Mouse (Mus musculus): ENCODE measurements around the gene Ppp2r5a. TPM values are rescaled to one million over a fixed set of nuclear protein-coding genes. Genes with fewer than 3 reads are reported as not detected.

The Ppp2r5a gene
- polyA plus RNA-seq, 1 experiment from 2014 or later: 32.2 TPM

DNA sequence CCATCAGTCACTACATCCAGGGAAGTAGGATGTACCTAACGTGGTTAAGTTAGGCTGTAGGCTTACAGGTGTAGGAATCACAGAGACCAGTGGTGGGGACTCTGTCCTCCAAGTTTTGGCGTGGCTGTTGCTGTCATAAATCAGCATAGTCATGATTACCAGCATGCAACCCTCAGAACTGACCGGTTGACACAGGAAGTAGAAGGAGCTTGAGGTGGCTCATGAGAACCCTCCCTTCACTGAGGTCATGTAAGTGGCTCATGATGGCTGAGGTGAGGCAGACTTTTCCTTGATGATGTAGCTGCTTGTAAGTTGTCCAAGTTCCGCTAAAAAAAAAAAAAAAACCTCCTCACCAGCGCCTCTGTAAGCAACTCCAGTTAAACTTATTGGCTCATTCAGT, 14.0 kb upstream of the Ppp2r5a start:
- ATAC-seq (ENCODE audit: borderline replicate concordance, extremely low read depth, low FRiP score, low TSS enrichment): no peak
- no peak overlapping the region for H3K4me3 ChIP-seq
- WGBS: 63% methylated on average over 5 of the region's 5 CpGs
- no peaks in the 10 kb centered on the region for H3K27me3 ChIP-seq
- H3K9me3 ChIP-seq: no peaks in the 10 kb centered on the region
- no peak overlapping the region for H3K9ac ChIP-seq
- no peak overlapping the region for H3K27ac ChIP-seq
- H3K36me3 ChIP-seq: no peaks in the 10 kb centered on the region
- no peak overlapping the region for H3K4me2 ChIP-seq
- peaks cover 18% of the 10 kb centered on the region; the same call in 1 of the 2 replicates for H3K4me1 ChIP-seq

GRCm38 (mm10) chr1:191416611-191417010, 13.5 kb upstream of the Ppp2r5a start:
- no peak overlapping the region for H3K4me2 ChIP-seq
- H3K9ac ChIP-seq: no peak overlapping the region
- peaks cover 18% of the 10 kb centered on the region; the same call in 1 of the 2 replicates for H3K4me1 ChIP-seq
- no peak overlapping the region for H3K4me3 ChIP-seq
- no peaks in the 10 kb centered on the region for H3K9me3 ChIP-seq
- no peaks in the 10 kb centered on the region for H3K36me3 ChIP-seq
- 35% methylated on average over 3 of the region's 3 CpGs for WGBS
- H3K27me3 ChIP-seq: no peaks in the 10 kb centered on the region
- no peak for ATAC-seq (ENCODE audit: borderline replicate concordance, extremely low read depth, low FRiP score, low TSS enrichment)
- no peak overlapping the region for H3K27ac ChIP-seq

GRCm38 (mm10) chr1:191414432-191414831, 11.4 kb upstream of the Ppp2r5a start:
- Histone ChIP-seq H3K27ac (no peak overlapping the region), H3K9ac (no peak overlapping the region), H3K36me3 (no peaks in the 10 kb centered on the region), H3K27me3 (no peaks in the 10 kb centered on the region), H3K4me1 (peaks cover 3% of the 10 kb centered on the region; the same call in 1 of the 2 replicates), H3K4me3 (no peak overlapping the region), H3K4me2 (no peak overlapping the region), H3K9me3 (no peaks in the 10 kb centered on the region)
- no peak for ATAC-seq (ENCODE audit: borderline replicate concordance, extremely low read depth, low FRiP score, low TSS enrichment)
- WGBS: 64% methylated on average over 6 of the region's 6 CpGs

- no peaks in the 10 kb centered on the region for H3K36me3 ChIP-seq
- no peak overlapping the region for H3K9ac ChIP-seq
- H3K27ac ChIP-seq: no peak overlapping the region
- H3K9me3 ChIP-seq: no peaks in the 10 kb centered on the region
- 35% methylated on average over 6 of the region's 6 CpGs for WGBS
- no peak for ATAC-seq (ENCODE audit: borderline replicate concordance, extremely low read depth, low FRiP score, low TSS enrichment)
- no peak overlapping the region for H3K4me2 ChIP-seq
- H3K4me3 ChIP-seq: no peak overlapping the region
- no peaks in the 10 kb centered on the region for H3K4me1 ChIP-seq
- no peaks in the 10 kb centered on the region for H3K27me3 ChIP-seq
Observed at GRCm38 (mm10) chr1:191413691-191414415, 10.8 kb upstream of the Ppp2r5a start.

- H3K27ac ChIP-seq: no peak overlapping the region
- no peak overlapping the region for H3K4me2 ChIP-seq
- H3K4me1 ChIP-seq: no peaks in the 10 kb centered on the region
- H3K36me3 ChIP-seq: no peaks in the 10 kb centered on the region
- H3K9me3 ChIP-seq: no peaks in the 10 kb centered on the region
- no peak for ATAC-seq (ENCODE audit: borderline replicate concordance, extremely low read depth, low FRiP score, low TSS enrichment)
- no peak overlapping the region for H3K9ac ChIP-seq
- H3K4me3 ChIP-seq: no peak overlapping the region
- no peaks in the 10 kb centered on the region for H3K27me3 ChIP-seq
- 45% methylated on average over 10 of the region's 10 CpGs for WGBS
Observed at GRCm38 (mm10) chr1:191410294-191411036, 7.4 kb upstream of the Ppp2r5a start.

GRCm38 (mm10) chr1:191407246-191407645, 4.2 kb upstream of the Ppp2r5a start:
- H3K27ac ChIP-seq: no peak overlapping the region
- H3K4me2 ChIP-seq: no peak overlapping the region
- H3K27me3 ChIP-seq: no peaks in the 10 kb centered on the region
- H3K9ac ChIP-seq: no peak overlapping the region
- 63% methylated on average over 12 of the region's 12 CpGs for WGBS
- H3K4me1 ChIP-seq: no peaks in the 10 kb centered on the region
- no peaks in the 10 kb centered on the region for H3K36me3 ChIP-seq
- no peak for ATAC-seq (ENCODE audit: borderline replicate concordance, extremely low read depth, low FRiP score, low TSS enrichment)
- H3K9me3 ChIP-seq: no peaks in the 10 kb centered on the region
- H3K4me3 ChIP-seq: no peak overlapping the region

DNA sequence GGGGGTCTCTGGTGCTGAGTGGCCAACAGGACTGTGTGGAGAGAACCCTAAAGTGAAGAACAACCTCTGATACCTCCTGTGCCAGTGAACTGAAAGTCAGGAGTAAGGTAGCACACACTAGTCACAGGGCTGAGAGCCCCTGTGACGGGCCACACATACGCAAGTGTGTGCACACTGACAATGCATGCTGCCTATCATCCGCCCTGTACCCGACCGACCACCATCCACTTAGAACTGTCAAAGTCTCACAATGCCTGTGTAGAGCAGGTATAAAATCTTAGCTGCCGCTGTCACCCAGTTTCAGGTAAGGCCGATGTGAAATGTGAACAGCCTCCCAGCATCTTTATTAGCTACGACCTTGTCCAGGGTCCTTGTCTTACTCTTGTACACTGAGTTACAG, 3.4 kb upstream of the Ppp2r5a start:
- no peak overlapping the region for H3K4me2 ChIP-seq
- WGBS: 85% methylated on average over 8 of the region's 8 CpGs

GRCm38 (mm10) chr1:191404721-191405329, 1.8 kb upstream of the Ppp2r5a start:
- Histone ChIP-seq H3K27ac (no peak overlapping the region), H3K4me1 (no peaks in the 10 kb centered on the region), H3K4me2 (no peak overlapping the region), H3K9me3 (no peaks in the 10 kb centered on the region), H3K9ac (no peak overlapping the region), H3K36me3 (no peaks in the 10 kb centered on the region), H3K27me3 (no peaks in the 10 kb centered on the region), H3K4me3 (no peak overlapping the region)
- 73% methylated on average over 10 of the region's 10 CpGs for WGBS
- ATAC-seq (ENCODE audit: borderline replicate concordance, extremely low read depth, low FRiP score, low TSS enrichment): no peak

More for the DNA sequence above, 3.4 kb upstream of the Ppp2r5a start:
- Histone ChIP-seq H3K27ac (no peak overlapping the region), H3K4me3 (no peak overlapping the region), H3K4me1 (no peaks in the 10 kb centered on the region), H3K9me3 (no peaks in the 10 kb centered on the region), H3K9ac (no peak overlapping the region), H3K27me3 (no peaks in the 10 kb centered on the region), H3K36me3 (no peaks in the 10 kb centered on the region)
- no peak for ATAC-seq (ENCODE audit: borderline replicate concordance, extremely low read depth, low FRiP score, low TSS enrichment)

- ATAC-seq (ENCODE audit: borderline replicate concordance, extremely low read depth, low FRiP score, low TSS enrichment): no peak; the same call in 1 of the 2 replicates
- WGBS: 29% methylated on average over 1 of the region's 1 CpGs
Observed at GRCm38 (mm10) chr1:191404301-191404700, 1.2 kb upstream of the Ppp2r5a start.

DNA sequence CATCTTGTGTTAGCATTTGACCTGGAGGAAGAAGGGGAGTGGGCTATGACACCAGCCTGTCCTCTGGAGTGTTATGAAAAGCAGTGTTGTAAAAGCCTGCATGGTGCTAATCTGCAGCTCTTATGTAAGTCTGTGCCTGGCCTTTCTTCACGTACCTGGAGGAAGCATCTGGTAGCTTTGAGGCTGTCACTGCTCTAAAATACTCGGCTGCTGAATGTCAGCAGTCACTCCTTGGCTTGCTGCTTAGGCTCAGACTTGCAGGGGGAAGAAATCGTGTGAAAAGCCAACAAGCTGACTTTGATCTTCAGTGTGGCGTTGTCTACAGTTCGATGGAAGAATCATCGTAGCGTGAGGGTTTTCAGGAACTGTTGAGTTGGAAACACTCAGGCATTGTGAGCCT, 566 bp downstream of the Ppp2r5a start:
- 28% methylated on average over 7 of the region's 7 CpGs for WGBS
- Histone ChIP-seq H3K4me2 (no peak overlapping the region), H3K9me3 (no peaks in the 10 kb centered on the region), H3K4me1 (0 out of 2 replicates have a peak, but pooled peaks cover 3% of the 10 kb centered on the region), H3K27me3 (no peaks in the 10 kb centered on the region), H3K27ac (no peak overlapping the region), H3K36me3 (no peaks in the 10 kb centered on the region), H3K9ac (no peak overlapping the region), H3K4me3 (no peak overlapping the region)
- no peak for ATAC-seq (ENCODE audit: borderline replicate concordance, extremely low read depth, low FRiP score, low TSS enrichment)

More at GRCm38 (mm10) chr1:191404301-191404700, 1.2 kb upstream of the Ppp2r5a start:
- Histone ChIP-seq H3K36me3 (no peaks in the 10 kb centered on the region), H3K4me1 (no peaks in the 10 kb centered on the region), H3K4me3 (no peak overlapping the region), H3K9me3 (no peaks in the 10 kb centered on the region), H3K27ac (no peak overlapping the region), H3K9ac (no peak overlapping the region), H3K27me3 (no peaks in the 10 kb centered on the region), H3K4me2 (no peak overlapping the region)

GRCm38 (mm10) chr1:191396897-191397849, 5.9 kb downstream of the Ppp2r5a start:
- ATAC-seq (ENCODE audit: borderline replicate concordance, extremely low read depth, low FRiP score, low TSS enrichment): peak; percentile 98
- peak overlapping the region; percentile 61 for H3K4me2 ChIP-seq
- H3K9ac ChIP-seq: peak overlapping the region; percentile 90
- H3K4me1 ChIP-seq: peaks cover 19% of the 10 kb centered on the region
- under 1% methylated on average over 72 of the region's 82 CpGs for WGBS
- peak overlapping the region; percentile 79 for H3K4me3 ChIP-seq
- no peaks in the 10 kb centered on the region for H3K9me3 ChIP-seq
- no peaks in the 10 kb centered on the region for H3K27me3 ChIP-seq
- no peaks in the 10 kb centered on the region for H3K36me3 ChIP-seq
- peak overlapping the region; percentile 99 for H3K27ac ChIP-seq
